Mouse (Mus musculus): ENCODE results near the gene Racgap1. TPM values are rescaled to one million over a fixed set of nuclear protein-coding genes. Genes with fewer than 3 reads are reported as not detected.

Gene Racgap1
- 64.1 TPM for total RNA-seq (2023)

GRCm38 (mm10) chr15:99651163-99651872 is at the start of gene Racgap1:
Gene Racgap1, minus strand, starts transcription at chr15:99651656.

GRCm38 (mm10) chr15:99670154-99670821 is 18.8 kb upstream of the Racgap1 start, which contains the start of gene Asic1:
Gene Asic1, plus strand, starts transcription at chr15:99670368.

GRCm38 (mm10) chr15:99600986-99601822 is 50.3 kb downstream of the Racgap1 start, which contains the start of gene Aqp6:
Gene Aqp6, plus strand, starts transcription at chr15:99601400.

DNA sequence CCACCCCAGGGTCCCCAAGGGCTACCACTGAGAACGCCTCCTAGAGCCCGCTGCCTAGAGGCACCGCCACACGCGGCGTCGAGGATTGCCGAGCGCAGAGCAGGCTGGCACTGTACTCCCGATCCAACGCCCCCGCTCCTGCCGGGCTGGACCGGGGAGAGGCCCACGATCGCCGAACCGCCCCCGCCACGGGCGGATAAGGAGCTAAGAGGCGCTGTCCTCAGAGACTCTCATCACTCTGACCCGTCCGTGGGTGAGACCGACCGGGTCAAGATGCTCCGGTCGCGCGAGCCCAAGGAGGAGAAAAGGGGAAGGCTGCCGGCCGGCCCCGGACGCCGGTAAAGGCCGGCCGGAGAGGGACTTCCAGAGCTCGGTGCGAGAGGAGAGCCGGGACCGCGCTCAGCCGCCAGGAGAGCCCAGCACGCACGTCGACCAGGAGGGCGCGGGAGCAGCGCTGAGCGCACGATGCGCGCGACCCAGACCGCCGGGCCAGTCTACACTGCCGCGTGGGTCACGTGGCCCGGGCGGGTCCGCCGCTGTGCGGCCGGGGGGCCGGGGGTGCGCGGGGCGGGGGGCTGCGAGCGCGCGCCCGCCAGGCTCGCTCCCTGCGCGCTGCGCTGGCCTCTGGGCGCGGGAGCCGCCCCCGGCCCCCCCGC is 60.9 kb downstream of the Racgap1 start, which contains the start of gene Aqp5:
Gene Aqp5, plus strand, starts transcription at position 354 of the 656 bp plus-strand sequence.

DNA sequence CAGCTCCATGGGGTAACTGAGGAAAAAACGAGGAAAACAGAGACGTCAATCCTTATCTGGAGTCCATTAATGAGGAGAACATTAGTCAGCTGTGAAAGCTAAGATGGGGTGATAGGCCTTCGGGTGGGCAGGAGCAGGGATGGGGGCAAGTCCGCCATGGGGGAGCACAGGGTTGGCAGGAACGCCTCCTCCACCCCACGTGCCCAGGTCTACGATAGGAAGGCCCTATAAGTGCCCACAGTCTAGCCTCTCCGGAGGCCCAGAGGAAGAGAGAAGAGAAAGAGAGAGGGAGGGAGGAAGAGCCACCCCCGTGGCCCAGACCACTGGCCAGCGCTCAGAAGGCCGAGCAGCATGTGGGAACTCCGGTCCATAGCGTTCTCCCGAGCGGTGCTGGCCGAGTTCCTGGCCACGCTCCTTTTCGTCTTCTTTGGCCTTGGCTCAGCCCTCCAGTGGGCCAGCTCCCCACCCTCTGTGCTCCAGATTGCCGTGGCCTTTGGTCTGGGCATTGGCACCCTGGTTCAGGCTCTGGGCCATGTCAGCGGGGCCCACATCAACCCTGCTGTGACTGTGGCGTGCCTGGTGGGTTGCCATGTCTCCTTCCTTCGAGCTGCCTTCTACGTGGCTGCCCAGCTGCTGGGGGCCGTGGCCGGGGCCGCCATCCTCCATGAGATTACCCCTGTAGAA is 72.5 kb downstream of the Racgap1 start, which contains the start of gene Aqp2:
Gene Aqp2, plus strand, starts transcription at position 254 of the 684 bp plus-strand sequence.

Other genes starting within 250 kb of the Racgap1 start
- 46.4 TPM for gene Nckap5l, start 193.9 kb downstream of the Racgap1 start, total RNA-seq (2023)
- gene Bcdin3d, start 176.9 kb downstream of the Racgap1 start, total RNA-seq (2023): 6.3 TPM
- not detected for gene Faim2, start 123.5 kb downstream of the Racgap1 start, total RNA-seq (2023)
- not detected for gene Aqp2, start 72.6 kb downstream of the Racgap1 start, total RNA-seq (2023)
- gene Aqp5, start 60.9 kb downstream of the Racgap1 start, total RNA-seq (2023): not detected
- gene Aqp6, start 50.3 kb downstream of the Racgap1 start, total RNA-seq (2023): not detected
- gene Asic1, start 18.7 kb upstream of the Racgap1 start, total RNA-seq (2023): 0.31 TPM
- gene Smarcd1, start 50.5 kb upstream of the Racgap1 start, total RNA-seq (2023): 45.3 TPM
- gene Gm17349, start 53.8 kb upstream of the Racgap1 start, total RNA-seq (2023): 4.8 TPM
- gene Gpd1, start 65.9 kb upstream of the Racgap1 start, total RNA-seq (2023): 0.52 TPM
- gene Cox14, start 74.0 kb upstream of the Racgap1 start, total RNA-seq (2023): 51.3 TPM
- 54.6 TPM for gene Cers5, start 121.2 kb upstream of the Racgap1 start, total RNA-seq (2023)
- gene Lima1, start 223.8 kb upstream of the Racgap1 start, total RNA-seq (2023): 0.67 TPM

All from CD8-positive naive resting alpha-beta T cell, adult 57 days (primary cell).